Mouse (Mus musculus) ES-Bruce4 (cell line): Measurements from ENCODE around the gene Slc22a21. TPM values are rescaled to one million over a fixed set of nuclear protein-coding genes. Genes with fewer than 3 reads are reported as not detected.
A peak's percentile ranks its signal among the peaks of the same experiment; 100 is the strongest.

ENCODE experiments used
- H3K27ac ChIP-seq: 2 replicates; pipeline ENCODE4 v1.5.1; 2012; ENCODE audit warnings: low read length, inconsistent platforms; ENCODE audit not compliant: insufficient read depth
- H3K27me3 ChIP-seq: 2 replicates; pipeline ENCODE4 v1.6.1; 2012; ENCODE audit warnings: mild to moderate bottlenecking, low read length, inconsistent platforms; ENCODE audit not compliant: control insufficient read depth, poor library complexity, insufficient read depth, severe bottlenecking
- H3K36me3 ChIP-seq: 2 replicates; pipeline ENCODE4 v1.6.1; 2012; ENCODE audit warnings: inconsistent platforms, mild to moderate bottlenecking, low read length, moderate library complexity; ENCODE audit not compliant: control insufficient read depth, poor library complexity, insufficient read depth, severe bottlenecking
- H3K4me1 ChIP-seq: one replicate; pipeline ENCODE4 v1.8.1; 2011; ENCODE audit warnings: low read length; ENCODE audit not compliant: control insufficient read depth, insufficient read depth
- H3K4me3 ChIP-seq: 2 replicates; pipeline ENCODE4 v1.5.1; 2011; ENCODE audit warnings: low read depth, mild to moderate bottlenecking, low read length
- H3K9ac ChIP-seq: 2 replicates; pipeline ENCODE4 v1.6.1; 2012; ENCODE audit warnings: low read depth, mild to moderate bottlenecking, inconsistent platforms; ENCODE audit not compliant: poor library complexity, severe bottlenecking
- H3K9me3 ChIP-seq: replicated peaks from 2 replicates; pipeline ENCODE4 v1.6.1; 2012; ENCODE audit warnings: mild to moderate bottlenecking, low read length, inconsistent platforms; ENCODE audit not compliant: control insufficient read depth, poor library complexity, insufficient read depth, severe bottlenecking
- CTCF ChIP-seq: IDR thresholded peaks from one replicate; pipeline ENCODE4 v1.8.1; 2011; ENCODE audit warnings: low read depth, low read length
- EP300 ChIP-seq: IDR thresholded peaks from 2 replicates; pipeline ENCODE4 v1.6.1; 2011; ENCODE audit warnings: low read depth, low read length; ENCODE audit not compliant: insufficient read depth
- POLR2A ChIP-seq: IDR thresholded peaks from one replicate; pipeline ENCODE4 v1.8.1; 2011; ENCODE audit warnings: low read length; ENCODE audit not compliant: insufficient read depth
- polyA plus RNA-seq: library from polyadenylated mRNA; stranded (reverse); fragments of >200 nt; gene quantifications from 2 replicates; pipeline ENCODE4 v1.2.4, GENCODE M21; 2011; ENCODE audit warnings: low read depth; ENCODE audit not compliant: missing spikeins, insufficient read depth, insufficient read length

The Slc22a21 gene
- polyA plus RNA-seq, 1 experiment = 3.0 TPM

GRCm38 (mm10) chr11:53903781-53904533, 76.2 kb downstream of the Slc22a21 start:
- H3K27ac ChIP-seq = peak overlapping the region; percentile 21; the same call in 1 of the 2 replicates
- H3K4me1 ChIP-seq = peaks cover 5% of the 10 kb centered on the region
- no peak overlapping the region for H3K4me3 ChIP-seq
- H3K9me3 ChIP-seq = no peaks in the 10 kb centered on the region
- no peaks in the 10 kb centered on the region for H3K36me3 ChIP-seq
- TF ChIP-seq EP300 = peak; percentile 68
- TF ChIP-seq CTCF = no peak
- no peak for TF ChIP-seq POLR2A
- H3K9ac ChIP-seq = no peak overlapping the region
- H3K27me3 ChIP-seq = no peaks in the 10 kb centered on the region

DNA sequence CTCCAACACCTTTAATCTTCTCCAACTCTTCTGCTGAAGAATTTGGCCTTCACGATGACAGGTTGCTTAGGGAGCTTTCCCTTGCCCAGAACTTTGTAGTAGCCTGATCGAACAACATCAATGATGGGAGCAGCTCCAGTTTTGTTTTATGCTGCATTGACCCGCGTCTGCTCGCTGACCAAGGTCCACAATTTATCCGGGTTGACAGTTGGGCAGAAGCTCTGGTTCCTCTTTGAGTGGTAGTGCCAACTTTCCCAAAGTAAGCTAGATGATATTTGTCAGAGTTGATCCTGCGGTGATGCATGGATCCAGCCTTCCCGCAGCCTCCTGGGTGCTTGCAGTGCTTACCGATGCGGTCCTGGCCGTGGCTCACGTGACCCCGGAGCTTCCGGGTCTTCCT, 77.4 kb downstream of the Slc22a21 start:
- Histone ChIP-seq H3K9me3 (no peaks in the 10 kb centered on the region), H3K9ac (no peak overlapping the region), H3K36me3 (no peaks in the 10 kb centered on the region), H3K27ac (no peak overlapping the region), H3K27me3 (no peaks in the 10 kb centered on the region), H3K4me1 (peaks cover 5% of the 10 kb centered on the region), H3K4me3 (no peak overlapping the region)
- no peak for TF ChIP-seq EP300
- TF ChIP-seq CTCF = no peak
- TF ChIP-seq POLR2A = no peak

GRCm38 (mm10) chr11:53900991-53901390, 79.1 kb downstream of the Slc22a21 start:
- Histone ChIP-seq H3K36me3 (no peaks in the 10 kb centered on the region), H3K9me3 (no peaks in the 10 kb centered on the region), H3K9ac (no peak overlapping the region), H3K4me3 (no peak overlapping the region), H3K4me1 (peaks cover 5% of the 10 kb centered on the region), H3K27ac (peak overlapping the region; percentile 31; the same call in 1 of the 2 replicates), H3K27me3 (no peaks in the 10 kb centered on the region)
- no peak for TF ChIP-seq POLR2A
- 0 out of 2 replicates have a peak, but pooled peaks have one; percentile 44 for TF ChIP-seq EP300

DNA sequence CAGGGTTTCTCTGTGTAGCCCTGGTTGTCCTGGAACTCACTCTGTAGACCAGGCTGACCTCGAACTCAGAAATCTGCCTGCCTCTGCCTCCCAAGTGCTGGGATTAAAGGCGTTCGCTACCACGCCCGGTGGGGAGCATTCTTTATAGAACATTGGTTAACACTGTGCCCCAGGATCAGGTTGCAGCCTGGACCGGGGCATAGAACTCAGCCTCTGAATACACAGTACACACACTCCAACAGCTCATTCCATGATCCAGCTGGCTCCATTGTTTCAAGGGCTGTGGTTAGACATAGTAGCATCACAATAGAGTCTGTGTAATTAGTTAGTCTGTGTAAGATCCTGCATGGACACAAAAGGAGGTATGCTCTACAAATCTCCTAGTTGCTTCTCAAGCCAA, 80.2 kb downstream of the Slc22a21 start:
- Histone ChIP-seq H3K9me3 (no peaks in the 10 kb centered on the region), H3K27me3 (no peaks in the 10 kb centered on the region), H3K9ac (no peak overlapping the region), H3K4me1 (peaks cover 5% of the 10 kb centered on the region), H3K4me3 (no peak overlapping the region), H3K36me3 (no peaks in the 10 kb centered on the region), H3K27ac (no peak overlapping the region)
- 0 out of 2 replicates have a peak, but pooled peaks have one; percentile 15 for TF ChIP-seq EP300
- no peak for TF ChIP-seq CTCF

Other genes starting within 250 kb of the Slc22a21 start
- gene Irf1, start 210.3 kb downstream of the Slc22a21 start, polyA plus RNA-seq = 75.7 and 90.3 TPM in 2 replicates
- gene Gm17334, start 207.1 kb downstream of the Slc22a21 start, polyA plus RNA-seq = not detected in 2 replicates
- gene Gm12216, start 121.1 kb downstream of the Slc22a21 start, polyA plus RNA-seq = 1.1 and 2.8 TPM in 2 replicates
- 7.0 and 7.7 TPM in 2 replicates for gene Slc22a5, start 88.7 kb downstream of the Slc22a21 start, polyA plus RNA-seq
- 0.41 TPM in 1 of 2 replicates, not detected in the other for gene Slc22a4, start 47.8 kb upstream of the Slc22a21 start, polyA plus RNA-seq
- gene Pdlim4, start 88.7 kb upstream of the Slc22a21 start, polyA plus RNA-seq = 8.7 and 13.0 TPM in 2 replicates
- gene P4ha2, start 119.8 kb upstream of the Slc22a21 start, polyA plus RNA-seq = 16.6 and 25.5 TPM in 2 replicates